Mouse (Mus musculus): ENCODE results near the gene Pgrmc2. TPM values are rescaled to one million over a fixed set of nuclear protein-coding genes. Genes with fewer than 3 reads are reported as not detected.

Pgrmc2 gene
- polyA plus RNA-seq, 1 experiment from 2014 or later, result 34.4 TPM

DNA sequence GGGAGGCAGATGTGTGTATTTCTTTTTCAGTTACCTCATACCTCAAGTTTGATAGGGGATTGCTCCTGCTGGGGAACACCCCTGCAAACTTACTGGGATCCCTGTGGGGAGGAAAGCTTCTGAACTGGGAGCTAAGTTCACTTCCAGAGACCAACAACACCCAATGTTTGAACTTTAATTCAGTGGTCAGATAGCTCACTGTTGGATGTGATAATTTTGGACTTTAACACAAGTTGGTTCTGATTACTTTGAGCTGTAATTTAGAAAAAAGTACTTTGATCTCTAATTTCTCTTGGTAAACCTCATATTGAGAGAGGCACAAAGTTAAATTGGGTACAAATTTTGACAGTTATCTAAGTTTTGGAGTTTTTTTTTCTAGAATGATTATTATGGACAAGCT, 4.2 kb upstream of the Pgrmc2 start:
- H3K4me3 ChIP-seq (ENCODE audit: inconsistent target), result no peak overlapping the region
- H3K79me2 ChIP-seq (ENCODE audit: inconsistent target), result peaks cover 1% of the 10 kb centered on the region; the same call in 1 of the 2 replicates
- no peaks in the 10 kb centered on the region for H3K36me3 ChIP-seq (ENCODE audit: inconsistent target)
- no peak overlapping the region for H3K27ac ChIP-seq

DNA sequence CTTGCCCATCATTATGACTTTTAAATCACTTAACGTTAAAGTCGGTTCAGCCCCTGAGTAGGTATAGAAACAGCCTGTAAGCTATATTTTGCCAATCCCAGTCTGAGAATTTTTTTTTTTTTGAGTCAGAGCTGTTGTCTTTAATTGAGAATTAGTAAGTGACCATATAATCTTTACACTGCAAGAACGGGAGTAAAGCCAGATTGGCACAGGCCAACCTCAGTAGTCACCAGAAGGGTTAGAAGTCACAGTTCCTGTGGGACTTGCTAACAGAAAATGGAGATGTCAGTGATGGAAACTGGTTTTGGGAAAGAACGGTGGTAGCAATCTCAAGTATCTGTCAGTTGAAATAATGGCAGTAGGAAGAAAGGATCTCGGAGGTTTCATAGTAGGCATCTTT, 1.6 kb upstream of the Pgrmc2 start:
- WGBS (ENCODE audit: missing documents), result 100% methylated on average over 3 of the region's 5 CpGs
- no peak overlapping the region for H3K4me3 ChIP-seq (ENCODE audit: inconsistent target)
- no peaks in the 10 kb centered on the region for H3K36me3 ChIP-seq (ENCODE audit: inconsistent target)
- H3K79me2 ChIP-seq (ENCODE audit: inconsistent target), result peaks cover 28% of the 10 kb centered on the region
- no peak overlapping the region for H3K27ac ChIP-seq

DNA sequence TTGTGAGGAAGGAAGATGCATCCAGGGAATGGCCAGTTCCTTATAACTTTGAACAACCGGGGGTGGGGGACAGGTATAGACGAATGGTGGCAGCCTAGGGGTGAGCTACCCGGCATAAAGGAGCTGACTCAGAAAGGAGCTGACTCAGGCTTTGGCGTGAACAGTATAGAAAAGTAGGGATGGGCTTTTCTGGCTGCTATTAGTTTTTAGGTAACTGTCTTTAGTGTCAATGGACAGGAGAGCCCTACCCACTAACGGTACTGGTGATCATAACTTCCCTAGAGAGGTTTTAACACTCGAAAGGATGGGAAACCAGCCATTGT, 905 bp upstream of the Pgrmc2 start:
- 0% methylated on average over 4 of the region's 6 CpGs for WGBS (ENCODE audit: missing documents)
- Histone ChIP-seq H3K4me3 (ENCODE audit: inconsistent target) (peak overlapping the region; percentile 58), H3K27ac (peak overlapping the region; percentile 52), H3K79me2 (ENCODE audit: inconsistent target) (peaks cover 35% of the 10 kb centered on the region), H3K36me3 (ENCODE audit: inconsistent target) (no peaks in the 10 kb centered on the region)

DNA sequence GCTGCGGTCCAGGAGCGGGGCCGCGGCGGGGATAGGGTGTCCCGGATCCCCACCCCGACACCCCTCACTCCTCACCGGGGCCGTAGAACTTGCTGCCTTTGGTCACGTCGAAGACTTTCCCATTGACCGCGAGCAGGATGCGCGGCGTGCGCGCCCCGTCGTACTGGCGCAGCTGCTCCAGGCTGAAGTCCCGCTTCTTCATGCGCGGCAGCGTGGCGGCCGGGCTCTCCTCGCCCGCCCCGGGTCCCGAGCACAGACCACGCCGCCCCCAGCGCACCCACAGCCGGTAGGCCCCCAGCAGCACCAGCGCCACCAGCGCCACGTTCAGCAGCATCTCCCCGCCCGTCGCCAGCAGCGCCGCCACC, 344 bp downstream of the Pgrmc2 start:
- Histone ChIP-seq H3K79me2 (ENCODE audit: inconsistent target) (peaks cover 47% of the 10 kb centered on the region), H3K4me3 (ENCODE audit: inconsistent target) (peak overlapping the region; percentile 62), H3K27ac (no peak overlapping the region), H3K36me3 (ENCODE audit: inconsistent target) (no peaks in the 10 kb centered on the region)
- under 1% methylated on average over 43 of the region's 43 CpGs for WGBS (ENCODE audit: missing documents)

DNA sequence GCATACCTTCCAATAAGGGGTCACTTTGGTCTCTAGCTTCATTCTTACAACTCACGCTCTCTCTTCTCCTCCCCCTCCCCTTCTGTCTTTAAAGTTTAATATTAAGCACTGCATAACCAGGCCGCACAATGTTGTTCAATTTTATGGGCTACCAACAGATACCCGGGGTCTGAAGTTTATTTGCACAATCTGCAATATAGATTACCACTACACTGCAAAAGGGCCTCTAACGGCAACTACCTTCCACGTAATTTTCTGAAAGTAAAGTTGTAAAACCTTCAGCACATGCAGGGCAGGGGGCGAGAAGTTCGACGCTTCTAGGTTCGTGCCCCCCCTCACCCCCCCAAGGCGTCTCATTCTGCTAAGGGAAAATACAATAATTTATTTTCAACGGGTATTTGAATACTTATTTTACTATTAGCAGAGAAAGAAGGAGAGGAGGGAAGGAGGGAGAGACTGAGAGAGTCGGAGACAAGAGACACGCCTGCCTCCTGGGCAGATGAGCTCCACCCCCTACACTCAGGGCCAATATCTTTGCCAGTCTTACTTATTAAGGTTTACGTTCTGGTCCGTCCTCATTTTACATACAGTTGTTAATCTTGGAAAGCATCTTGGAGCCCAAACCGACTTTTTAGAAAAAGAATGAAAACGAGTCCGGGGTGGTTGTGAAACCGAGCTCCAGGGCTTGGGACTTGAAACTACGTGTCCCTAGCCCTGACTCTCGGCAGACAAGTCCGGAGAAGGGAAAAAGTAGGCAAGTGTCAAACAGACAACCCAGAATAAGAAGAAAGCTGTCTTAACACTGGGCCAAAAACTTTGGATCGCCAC, 1.2 kb downstream of the Pgrmc2 start:
- Histone ChIP-seq H3K4me3 (ENCODE audit: inconsistent target) (peak overlapping the region; percentile 62), H3K79me2 (ENCODE audit: inconsistent target) (peaks cover 55% of the 10 kb centered on the region), H3K27ac (peak overlapping the region; percentile 28), H3K36me3 (ENCODE audit: inconsistent target) (no peaks in the 10 kb centered on the region)
- WGBS (ENCODE audit: missing documents), result 13% methylated on average over 21 of the region's 23 CpGs

DNA sequence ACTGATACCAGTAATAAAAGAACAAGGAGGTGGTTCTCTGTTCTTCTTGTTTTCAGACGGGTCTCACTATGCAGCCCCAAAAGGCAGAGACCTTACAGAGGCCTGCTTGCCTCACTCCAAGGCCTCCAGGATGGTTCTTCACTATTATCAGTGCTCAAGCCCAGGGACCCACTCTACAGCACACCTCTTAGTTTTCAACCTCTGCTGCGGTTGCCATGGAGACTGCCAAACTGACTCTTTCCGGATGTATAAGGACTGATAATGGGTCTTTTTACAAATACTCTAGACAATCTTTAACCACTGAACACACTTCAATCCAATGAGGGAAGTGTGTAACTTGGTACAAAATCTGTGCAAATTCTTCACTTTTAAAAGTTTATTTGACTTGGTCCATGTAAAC, 2.1 kb downstream of the Pgrmc2 start:
- Histone ChIP-seq H3K36me3 (ENCODE audit: inconsistent target) (no peaks in the 10 kb centered on the region), H3K27ac (no peak overlapping the region), H3K4me3 (ENCODE audit: inconsistent target) (no peak overlapping the region), H3K79me2 (ENCODE audit: inconsistent target) (peaks cover 65% of the 10 kb centered on the region)
- 71% methylated on average over 3 of the region's 3 CpGs for WGBS (ENCODE audit: missing documents)

DNA sequence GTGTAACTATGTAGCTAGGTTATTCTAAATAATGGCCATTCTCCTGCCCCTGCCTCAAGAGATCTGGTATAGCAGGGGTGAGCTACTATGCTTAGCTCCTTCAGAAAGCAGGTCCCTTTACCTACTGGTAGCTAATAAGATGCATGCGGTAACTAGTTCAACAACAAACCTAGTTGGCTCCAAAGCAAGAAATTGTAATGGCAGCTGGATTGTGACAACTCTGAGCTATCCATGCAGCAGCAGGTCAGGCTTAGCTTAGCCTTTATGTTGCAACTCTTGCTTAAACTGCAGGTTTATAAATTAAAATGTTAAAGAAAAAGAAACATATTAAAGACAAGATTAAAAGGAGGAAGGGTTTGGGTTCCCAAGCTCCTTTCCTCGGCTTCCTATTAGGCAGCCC, 4.2 kb downstream of the Pgrmc2 start:
- H3K36me3 ChIP-seq (ENCODE audit: inconsistent target), result no peaks in the 10 kb centered on the region
- WGBS (ENCODE audit: missing documents), result 85% methylated on average over 2 of the region's 2 CpGs
- H3K79me2 ChIP-seq (ENCODE audit: inconsistent target), result peaks cover 85% of the 10 kb centered on the region
- no peak overlapping the region for H3K27ac ChIP-seq
- no peak overlapping the region for H3K4me3 ChIP-seq (ENCODE audit: inconsistent target)

DNA sequence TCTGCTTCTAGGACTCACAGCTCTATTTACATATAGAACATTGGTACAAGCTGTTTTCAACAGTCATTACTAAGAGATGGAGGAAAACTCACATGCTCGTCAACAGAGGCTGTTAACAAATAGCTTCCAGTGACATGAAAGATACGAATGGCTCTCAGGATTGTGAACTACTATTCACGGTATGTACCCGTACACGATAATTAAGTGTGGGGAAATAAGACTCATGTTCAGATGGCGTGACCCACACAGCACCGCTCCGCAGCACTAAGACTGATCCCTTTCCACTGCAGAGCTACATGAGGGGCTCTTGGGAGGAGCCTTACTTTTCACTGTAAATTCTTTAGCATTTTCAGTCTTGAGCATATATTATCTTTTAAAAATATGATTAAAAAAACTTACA, 7.5 kb downstream of the Pgrmc2 start:
- peaks cover 100% of the 10 kb centered on the region for H3K79me2 ChIP-seq (ENCODE audit: inconsistent target)
- no peak overlapping the region for H3K4me3 ChIP-seq (ENCODE audit: inconsistent target)
- 94% methylated on average over 8 of the region's 8 CpGs for WGBS (ENCODE audit: missing documents)
- no peak overlapping the region for H3K27ac ChIP-seq
- H3K36me3 ChIP-seq (ENCODE audit: inconsistent target), result no peaks in the 10 kb centered on the region

DNA sequence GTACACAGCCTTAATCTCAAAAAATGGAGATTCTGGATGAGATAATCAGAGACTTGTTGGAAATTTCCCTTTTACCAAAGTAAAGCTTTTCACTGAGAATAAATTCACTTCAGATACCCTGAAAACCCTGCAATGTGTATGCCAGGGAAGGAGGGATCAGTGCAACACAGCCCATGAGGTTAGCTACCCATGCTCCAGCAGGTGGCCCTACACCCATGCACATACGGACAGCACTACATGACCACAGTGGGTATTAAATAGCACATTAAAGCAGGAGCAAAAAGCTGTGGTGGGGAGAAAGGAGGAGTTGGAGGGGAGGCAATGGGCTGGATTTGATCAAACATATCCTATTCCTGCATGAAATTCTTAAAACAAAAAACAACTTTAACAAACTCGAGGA, 12.3 kb downstream of the Pgrmc2 start:
- peaks cover 54% of the 10 kb centered on the region for H3K79me2 ChIP-seq (ENCODE audit: inconsistent target)
- H3K27ac ChIP-seq, result no peak overlapping the region
- WGBS (ENCODE audit: missing documents), result 94% methylated on average over 2 of the region's 2 CpGs
- H3K36me3 ChIP-seq (ENCODE audit: inconsistent target), result peaks cover 14% of the 10 kb centered on the region; the same call in 1 of the 2 replicates
- H3K4me3 ChIP-seq (ENCODE audit: inconsistent target), result no peak overlapping the region

DNA sequence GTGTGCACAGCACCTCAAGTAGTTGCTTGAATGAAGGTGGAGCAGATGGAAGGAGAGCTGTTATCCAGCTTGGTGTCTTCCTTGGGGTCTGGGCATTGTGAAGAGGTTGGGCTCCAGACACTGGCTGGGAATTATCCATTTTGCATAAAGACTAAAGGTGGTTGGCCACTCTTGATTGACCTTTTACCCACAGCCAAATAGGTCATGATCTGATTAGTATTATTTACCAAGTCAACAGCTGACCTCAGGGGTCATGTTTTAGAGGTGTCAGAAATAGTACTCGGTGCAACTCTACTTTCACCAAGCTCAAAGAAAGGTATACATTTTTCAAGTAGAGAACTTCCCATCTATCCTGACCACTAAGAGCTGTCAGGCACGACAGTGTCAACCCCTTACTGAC, 17.5 kb downstream of the Pgrmc2 start:
- Histone ChIP-seq H3K36me3 (ENCODE audit: inconsistent target) (peaks cover 16% of the 10 kb centered on the region; the same call in 1 of the 2 replicates), H3K4me3 (ENCODE audit: inconsistent target) (no peak overlapping the region), H3K79me2 (ENCODE audit: inconsistent target) (peaks cover 2% of the 10 kb centered on the region), H3K27ac (no peak overlapping the region)
- 92% methylated on average over 2 of the region's 2 CpGs for WGBS (ENCODE audit: missing documents)

DNA sequence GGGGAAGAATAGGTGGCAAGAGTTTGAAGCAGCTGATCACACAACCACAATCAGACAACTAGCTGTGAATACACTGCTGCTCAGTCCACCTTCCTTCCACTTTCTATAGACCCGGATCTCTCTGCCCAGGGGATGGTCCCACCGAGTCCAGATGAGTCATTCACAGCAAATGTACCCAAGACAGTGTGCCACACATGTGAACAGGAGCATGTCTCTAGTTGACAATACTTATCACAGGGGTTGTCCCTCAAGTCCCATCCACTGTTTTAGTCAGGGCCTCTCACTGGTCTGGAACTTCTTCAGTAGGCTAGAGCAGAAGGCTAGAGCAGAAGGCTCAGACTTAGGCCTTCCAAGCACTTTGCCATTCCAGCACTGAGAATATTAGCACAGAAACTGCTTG, 20.1 kb downstream of the Pgrmc2 start:
- Histone ChIP-seq H3K27ac (no peak overlapping the region), H3K79me2 (ENCODE audit: inconsistent target) (no peaks in the 10 kb centered on the region), H3K36me3 (ENCODE audit: inconsistent target) (peaks cover 8% of the 10 kb centered on the region; the same call in 1 of the 2 replicates), H3K4me3 (ENCODE audit: inconsistent target) (no peak overlapping the region)
- WGBS (ENCODE audit: missing documents), result 88% methylated on average over 2 of the region's 2 CpGs

DNA sequence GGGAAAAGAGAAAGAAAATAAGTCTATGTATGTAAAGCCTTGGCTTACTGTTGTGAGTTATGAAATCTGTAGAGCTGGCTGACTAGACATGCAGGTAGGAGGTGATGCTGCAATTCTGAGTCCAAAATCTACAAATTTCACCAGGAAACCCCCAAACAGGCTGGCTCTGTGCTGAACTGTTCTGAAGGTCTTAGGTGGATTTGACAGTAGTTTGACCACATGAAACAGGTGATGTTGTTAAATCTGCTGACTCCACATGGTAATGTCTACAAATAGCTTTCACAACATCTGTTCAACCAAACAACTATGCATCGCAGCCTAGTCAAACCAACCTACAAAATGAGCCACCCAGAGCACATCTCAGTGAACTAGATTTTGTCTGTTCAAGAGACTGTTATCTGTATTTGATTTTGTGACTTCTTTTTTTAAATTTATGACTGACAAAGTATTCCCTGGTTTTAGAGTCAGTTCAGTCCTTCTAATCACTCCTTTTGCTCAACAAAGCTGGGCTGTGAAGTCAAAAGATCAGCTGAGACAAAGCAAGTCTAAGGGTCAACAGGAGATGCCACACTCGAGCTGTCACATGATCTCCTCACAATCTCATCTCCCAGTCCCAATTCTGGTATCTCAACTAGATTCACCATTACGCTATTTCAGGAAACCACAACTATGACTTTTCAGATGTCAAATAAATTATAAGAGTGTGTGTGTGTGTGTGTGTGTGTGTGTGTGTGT, 20.8 kb downstream of the Pgrmc2 start:
- Histone ChIP-seq H3K79me2 (ENCODE audit: inconsistent target) (no peaks in the 10 kb centered on the region), H3K27ac (no peak overlapping the region), H3K36me3 (ENCODE audit: inconsistent target) (0 out of 2 replicates have a peak, but pooled peaks cover 5% of the 10 kb centered on the region), H3K4me3 (ENCODE audit: inconsistent target) (no peak overlapping the region)
- WGBS (ENCODE audit: missing documents), result 52% methylated on average over 3 of the region's 3 CpGs

DNA sequence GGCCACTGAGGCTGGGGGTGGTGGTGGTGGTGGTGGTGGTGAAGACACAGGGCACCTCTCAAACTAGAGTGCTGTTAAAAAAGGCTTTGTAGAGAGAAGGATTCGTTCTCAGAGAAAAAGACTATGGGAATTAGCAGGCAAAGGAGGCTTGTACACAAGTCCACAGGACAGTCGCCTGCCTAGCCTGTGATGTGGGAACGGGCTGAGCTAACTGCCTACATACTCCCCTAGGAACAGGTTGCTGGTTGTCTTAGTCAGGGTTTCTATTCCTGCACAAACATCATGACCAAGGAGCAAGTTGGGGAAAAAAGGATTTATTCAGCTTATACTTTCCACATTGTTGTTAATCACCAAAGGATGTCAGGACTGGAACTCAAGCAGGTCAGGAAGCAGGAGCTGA, 23.6 kb downstream of the Pgrmc2 start:
- H3K36me3 ChIP-seq (ENCODE audit: inconsistent target), result no peaks in the 10 kb centered on the region
- H3K27ac ChIP-seq, result no peak overlapping the region
- WGBS (ENCODE audit: missing documents), result 89% methylated on average over 3 of the region's 3 CpGs
- H3K79me2 ChIP-seq (ENCODE audit: inconsistent target), result no peaks in the 10 kb centered on the region
- no peak overlapping the region for H3K4me3 ChIP-seq (ENCODE audit: inconsistent target)

DNA sequence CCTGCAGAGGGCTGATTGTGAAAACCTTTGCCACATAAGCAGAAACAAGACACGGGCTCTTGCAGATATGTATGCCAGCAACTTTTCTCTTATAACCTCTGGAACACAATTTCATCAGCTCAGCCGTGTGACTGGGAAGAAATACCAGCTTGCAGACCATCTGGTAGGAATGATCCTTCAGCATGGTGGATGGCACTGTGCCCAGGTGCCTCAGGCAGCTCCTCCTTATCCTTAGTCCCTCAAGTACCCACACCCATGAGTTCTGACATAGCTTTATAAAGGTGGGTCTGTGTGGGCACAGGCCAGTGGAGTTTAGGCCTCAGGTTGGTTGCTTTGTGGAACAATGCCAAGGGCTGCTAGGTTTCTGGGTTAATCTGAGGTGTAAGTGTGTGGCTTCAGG, 24.5 kb downstream of the Pgrmc2 start:
- whole genome bisulfite sequencing (ENCODE audit: missing documents), result 79% methylated on average over 2 of the region's 2 CpGs
- Histone ChIP-seq H3K4me3 (ENCODE audit: inconsistent target) (no peak overlapping the region), H3K79me2 (ENCODE audit: inconsistent target) (no peaks in the 10 kb centered on the region), H3K36me3 (ENCODE audit: inconsistent target) (no peaks in the 10 kb centered on the region), H3K27ac (no peak overlapping the region)

DNA sequence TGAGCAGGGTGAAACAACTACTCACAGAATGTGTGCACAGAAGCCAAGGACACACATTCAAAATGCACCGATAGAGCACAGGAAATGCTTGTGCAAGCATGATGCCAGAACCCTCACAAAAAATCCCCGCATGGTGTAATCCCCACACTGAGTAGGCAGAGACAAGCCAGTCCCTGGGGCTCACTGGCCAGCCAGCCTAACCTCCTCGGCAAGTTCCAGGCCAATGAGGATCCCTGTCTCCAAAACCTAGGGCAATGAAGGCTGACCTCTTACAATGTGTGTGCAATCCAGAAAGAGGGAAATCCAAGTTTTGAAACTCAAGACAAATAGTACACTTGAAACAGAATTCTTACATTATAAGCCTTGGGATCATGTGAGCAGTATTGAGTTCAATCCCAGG, 29.5 kb downstream of the Pgrmc2 start:
- Histone ChIP-seq H3K79me2 (ENCODE audit: inconsistent target) (no peaks in the 10 kb centered on the region), H3K27ac (no peak overlapping the region), H3K4me3 (ENCODE audit: inconsistent target) (no peak overlapping the region), H3K36me3 (ENCODE audit: inconsistent target) (no peaks in the 10 kb centered on the region)
- 70% methylated on average over 3 of the region's 3 CpGs for WGBS (ENCODE audit: missing documents)

Measured in macrophage (primary cell).